Mouse (Mus musculus) myocyte (in vitro differentiated cells): ENCODE data around the gene Olfr1154. TPM values are rescaled to one million over a fixed set of nuclear protein-coding genes. Genes with fewer than 3 reads are reported as not detected.

Experiments
- H3K27me3 ChIP-seq: one replicate; pipeline ENCODE4 v1.6.1; 2011; ENCODE audit not compliant: control insufficient read depth, insufficient read depth, insufficient read length
- H3K36me3 ChIP-seq: one replicate; pipeline ENCODE4 v1.6.1; 2011; ENCODE audit not compliant: control insufficient read depth, insufficient read depth
- H3K4me2 ChIP-seq: one replicate; pipeline ENCODE4 v1.6.1; 2011; ENCODE audit warnings: low read depth, control low read depth
- H3K4me3 ChIP-seq: one replicate; pipeline ENCODE4 v1.5.1; 2011; ENCODE audit warnings: mild to moderate bottlenecking, control low read depth, moderate library complexity
- H3K79me2 ChIP-seq: one replicate; pipeline ENCODE4 v1.6.1; 2011; ENCODE audit not compliant: control insufficient read depth, insufficient read depth
- H3ac ChIP-seq: one replicate; pipeline ENCODE4 v1.6.1; 2011; ENCODE audit not compliant: control insufficient read depth, insufficient read length
- CEBPB ChIP-seq: IDR thresholded peaks from 2 replicates; pipeline ENCODE4 v1.6.1; 2011; ENCODE audit warnings: mild to moderate bottlenecking, moderate library complexity; ENCODE audit not compliant: poor library complexity, insufficient read depth, severe bottlenecking
- E2F4 ChIP-seq: IDR thresholded peaks from one replicate; pipeline ENCODE4 v1.6.1; 2011; ENCODE audit warnings: mild to moderate bottlenecking, control low read depth, moderate library complexity; ENCODE audit not compliant: insufficient read depth
- MAX ChIP-seq: IDR thresholded peaks from one replicate; pipeline ENCODE4 v1.6.1; 2011; ENCODE audit warnings: low read depth, mild to moderate bottlenecking, control low read depth
- MYOD1 ChIP-seq, 3 experiments: IDR thresholded peaks; one replicate each; pipeline ENCODE4 v1.6.1; 2011; ENCODE audit warnings: control low read depth in 2 of 3, low read depth in 2 of 3, mild to moderate bottlenecking in 2 of 3, moderate library complexity in 1 of 3; ENCODE audit not compliant: insufficient read length in 2 of 3, control insufficient read depth in 1 of 3
- MYOG ChIP-seq, 3 experiments: IDR thresholded peaks; one replicate each; pipeline ENCODE4 v1.6.1; 2011; ENCODE audit warnings: control low read depth in 2 of 3, low read depth in 2 of 3, mild to moderate bottlenecking in 2 of 3; ENCODE audit not compliant: insufficient read length in 2 of 3, control insufficient read depth in 1 of 3, insufficient read depth in 1 of 3
- POLR2A ChIP-seq: IDR thresholded peaks from one replicate; pipeline ENCODE4 v1.6.1; 2011; ENCODE audit warnings: low read depth, mild to moderate bottlenecking, control low read depth, moderate library complexity; ENCODE audit not compliant: insufficient read length
- POLR2AphosphoS2 ChIP-seq: IDR thresholded peaks from one replicate; pipeline ENCODE4 v1.6.1; 2011; ENCODE audit warnings: low read depth, control low read depth; ENCODE audit not compliant: insufficient read length
- REST ChIP-seq: IDR thresholded peaks from one replicate; pipeline ENCODE4 v1.6.1; 2011; ENCODE audit warnings: mild to moderate bottlenecking, control low read depth, moderate library complexity; ENCODE audit not compliant: insufficient read depth, insufficient read length
- SRF ChIP-seq: IDR thresholded peaks from one replicate; pipeline ENCODE4 v1.6.1; 2011; ENCODE audit warnings: low read depth; ENCODE audit not compliant: control insufficient read depth, insufficient read length
- TCF12 ChIP-seq: IDR thresholded peaks from one replicate; pipeline ENCODE4 v1.6.1; 2011; ENCODE audit warnings: mild to moderate bottlenecking, control low read depth; ENCODE audit not compliant: poor library complexity, insufficient read depth, severe bottlenecking
- TCF3 ChIP-seq: IDR thresholded peaks from one replicate; pipeline ENCODE4 v1.6.1; 2011; ENCODE audit warnings: low read depth, control low read depth; ENCODE audit not compliant: insufficient read length
- USF1 ChIP-seq: IDR thresholded peaks from one replicate; pipeline ENCODE4 v1.6.1; 2011; ENCODE audit warnings: low read depth, mild to moderate bottlenecking, control low read depth, moderate library complexity
- polyA plus RNA-seq: library from polyadenylated mRNA; unstranded; fragments of >200 nt; fragmentation: generic; extraction: Trizol; gene quantifications from one replicate; pipeline ENCODE4 v1.2.1, GENCODE M21; 2012; ENCODE audit warnings: missing spikeins

The Olfr1154 gene
- polyA plus RNA-seq, result not detected

GRCm38 (mm10) chr2:87905066-87905465, at the start of gene Olfr1154:
TSS of gene Olfr1154 (minus strand) at chr2:87905166.
- TF ChIP-seq MAX, result no peak
- TF ChIP-seq TCF12, result no peak
- TF ChIP-seq REST, result no peak
- TF ChIP-seq POLR2AphosphoS2, result no peak
- no peak for TF ChIP-seq POLR2A
- no peaks in the 10 kb centered on the region for H3K27me3 ChIP-seq
- no peaks in the 10 kb centered on the region for H3K79me2 ChIP-seq
- no peak within 1 kb of the TSS for H3ac ChIP-seq
- no peak within 1 kb of the TSS for H3K4me3 ChIP-seq
- H3K4me2 ChIP-seq, result no peak within 1 kb of the TSS
- no peaks in the 10 kb centered on the region for H3K36me3 ChIP-seq

- H3K79me2 ChIP-seq, result no peaks in the 10 kb centered on the region
- H3K4me3 ChIP-seq, result no peak within 1 kb of the TSS
- H3K36me3 ChIP-seq, result no peaks in the 10 kb centered on the region
- no peak within 1 kb of the TSS for H3K4me2 ChIP-seq
- H3K27me3 ChIP-seq, result no peaks in the 10 kb centered on the region
- TF ChIP-seq POLR2A (no peak), REST (no peak), POLR2AphosphoS2 (no peak), CEBPB (no peak), E2F4 (no peak), SRF (no peak), TCF3 (no peak)
- no peak within 1 kb of the TSS for H3ac ChIP-seq
Measured at GRCm38 (mm10) chr2:87953000-87953399, 48.0 kb upstream of the Olfr1154 start, which contains the start of gene Olfr1156. TSS of gene Olfr1156 (minus strand) at chr2:87953100.

GRCm38 (mm10) chr2:87945037-87945436, 40.1 kb upstream of the Olfr1154 start, which contains the start of gene Olfr1155:
TSS of gene Olfr1155 (minus strand) at chr2:87945137.
- TF ChIP-seq MAX (no peak), POLR2A (no peak), MYOG (IDR thresholded peaks at IDR 0.05; ENCODE audit: control insufficient read depth in 1 of 3, insufficient read depth in 1 of 3, insufficient read length in 2 of 3, low read depth in 2 of 3) (no peak), REST (no peak), TCF12 (no peak), TCF3 (no peak), USF1 (no peak), CEBPB (no peak), SRF (no peak), MYOD1 (IDR thresholded peaks at IDR 0.05; ENCODE audit: control insufficient read depth in 1 of 3, insufficient read length in 2 of 3, low read depth in 2 of 3) (no peak)
- no peaks in the 10 kb centered on the region for H3K27me3 ChIP-seq
- H3K4me3 ChIP-seq, result no peak within 1 kb of the TSS
- no peak within 1 kb of the TSS for H3K4me2 ChIP-seq
- H3K36me3 ChIP-seq, result no peaks in the 10 kb centered on the region
- H3ac ChIP-seq, result no peak within 1 kb of the TSS
- H3K79me2 ChIP-seq, result no peaks in the 10 kb centered on the region

GRCm38 (mm10) chr2:87894662-87895061, 10.3 kb downstream of the Olfr1154 start, which contains the start of gene Olfr1153:
TSS of gene Olfr1153 (plus strand) at chr2:87894962.
- no peaks in the 10 kb centered on the region for H3K27me3 ChIP-seq
- H3ac ChIP-seq, result no peak within 1 kb of the TSS
- H3K36me3 ChIP-seq, result no peaks in the 10 kb centered on the region
- no peak for TF ChIP-seq MYOG (IDR thresholded peaks at IDR 0.05; ENCODE audit: control insufficient read depth in 1 of 3, insufficient read depth in 1 of 3, insufficient read length in 2 of 3, low read depth in 2 of 3)
- no peak within 1 kb of the TSS for H3K4me2 ChIP-seq
- H3K4me3 ChIP-seq, result no peak within 1 kb of the TSS
- no peaks in the 10 kb centered on the region for H3K79me2 ChIP-seq

GRCm38 (mm10) chr2:87866192-87866591, 38.8 kb downstream of the Olfr1154 start, which contains the start of gene Olfr1152:
TSS of gene Olfr1152 (plus strand) at chr2:87866492.
- Histone ChIP-seq H3K36me3 (no peaks in the 10 kb centered on the region), H3K79me2 (no peaks in the 10 kb centered on the region), H3K4me3 (no peak within 1 kb of the TSS), H3K4me2 (no peak within 1 kb of the TSS), H3K27me3 (no peaks in the 10 kb centered on the region), H3ac (no peak within 1 kb of the TSS)
- TF ChIP-seq CEBPB (no peak), POLR2A (no peak), POLR2AphosphoS2 (no peak), REST (no peak), USF1 (no peak)

- H3K4me3 ChIP-seq, result no peak within 1 kb of the TSS
- H3K4me2 ChIP-seq, result no peak within 1 kb of the TSS
- no peak for TF ChIP-seq SRF
- no peak for TF ChIP-seq POLR2A
- TF ChIP-seq POLR2AphosphoS2, result no peak
- TF ChIP-seq MYOD1 (IDR thresholded peaks at IDR 0.05; ENCODE audit: control insufficient read depth in 1 of 3, insufficient read length in 2 of 3, low read depth in 2 of 3), result no peak
- no peak for TF ChIP-seq MAX
- TF ChIP-seq REST, result no peak
- TF ChIP-seq USF1, result no peak
- H3K27me3 ChIP-seq, result no peaks in the 10 kb centered on the region
- H3K36me3 ChIP-seq, result no peaks in the 10 kb centered on the region
- H3K79me2 ChIP-seq, result no peaks in the 10 kb centered on the region
- no peak within 1 kb of the TSS for H3ac ChIP-seq
Measured at GRCm38 (mm10) chr2:87855562-87855961, 49.4 kb downstream of the Olfr1154 start, which contains the start of gene Olfr1151. TSS of gene Olfr1151 (plus strand) at chr2:87855862.

Other genes starting within 250 kb of the Olfr1154 start
- gene Olfr1134, start 246.7 kb downstream of the Olfr1154 start, polyA plus RNA-seq, result not detected
- not detected for gene Olfr1135, start 231.5 kb downstream of the Olfr1154 start, polyA plus RNA-seq
- not detected for gene Olfr1136, start 211.2 kb downstream of the Olfr1154 start, polyA plus RNA-seq
- gene Olfr1137, start 192.0 kb downstream of the Olfr1154 start, polyA plus RNA-seq, result not detected
- not detected for gene Olfr1138, start 165.2 kb downstream of the Olfr1154 start, polyA plus RNA-seq
- gene Olfr1140, start 161.4 kb downstream of the Olfr1154 start, polyA plus RNA-seq, result not detected
- gene Olfr1141, start 151.2 kb downstream of the Olfr1154 start, polyA plus RNA-seq, result not detected
- gene Olfr152, start 125.7 kb downstream of the Olfr1154 start, polyA plus RNA-seq, result not detected
- not detected for gene Olfr1143, start 104.6 kb downstream of the Olfr1154 start, polyA plus RNA-seq
- not detected for gene Olfr1145, start 95.3 kb downstream of the Olfr1154 start, polyA plus RNA-seq
- gene Olfr1148, start 74.6 kb downstream of the Olfr1154 start, polyA plus RNA-seq, result not detected
- not detected for gene Olfr1150-ps1, start 61.2 kb downstream of the Olfr1154 start, polyA plus RNA-seq
- gene Olfr1151, start 49.3 kb downstream of the Olfr1154 start, polyA plus RNA-seq, result not detected
- not detected for gene Olfr1152, start 38.7 kb downstream of the Olfr1154 start, polyA plus RNA-seq
- not detected for gene Olfr1153, start 10.2 kb downstream of the Olfr1154 start, polyA plus RNA-seq
- not detected for gene Olfr1155, start 40.0 kb upstream of the Olfr1154 start, polyA plus RNA-seq
- not detected for gene Olfr1156, start 47.9 kb upstream of the Olfr1154 start, polyA plus RNA-seq
- gene Olfr1157, start 63.1 kb upstream of the Olfr1154 start, polyA plus RNA-seq, result not detected
- not detected for gene Olfr74, start 69.5 kb upstream of the Olfr1154 start, polyA plus RNA-seq
- gene Olfr1158, start 84.9 kb upstream of the Olfr1154 start, polyA plus RNA-seq, result not detected
- gene Olfr1160, start 103.1 kb upstream of the Olfr1154 start, polyA plus RNA-seq, result not detected
- not detected for gene Olfr1161, start 117.6 kb upstream of the Olfr1154 start, polyA plus RNA-seq
- gene Olfr73, start 132.5 kb upstream of the Olfr1154 start, polyA plus RNA-seq, result not detected
- not detected for gene Olfr1162, start 146.0 kb upstream of the Olfr1154 start, polyA plus RNA-seq
- gene Olfr1163, start 166.7 kb upstream of the Olfr1154 start, polyA plus RNA-seq, result not detected
- not detected for gene Olfr1164, start 188.8 kb upstream of the Olfr1154 start, polyA plus RNA-seq
- not detected for gene Olfr1166, start 223.1 kb upstream of the Olfr1154 start, polyA plus RNA-seq